Mouse (Mus musculus) liver, embryonic 14.5 days (tissue): ENCODE data around the gene Coro1b.

Experiments
- CTCF ChIP-seq: IDR thresholded peaks from 2 replicates; pipeline ENCODE4 v1.5.1; 2016; ENCODE audit warnings: antibody characterized with exemption, low read depth, control low read depth
- EP300 ChIP-seq: IDR thresholded peaks from 2 replicates; pipeline ENCODE4 v1.6.1; 2016; ENCODE audit warnings: antibody characterized with exemption, low read depth

GRCm38 (mm10) chr19:4122411-4123370 lies 25.7 kb upstream of the Coro1b start:
- TF ChIP-seq CTCF (peak; percentile 30; the same call in 1 of the 2 replicates), EP300 (no peak)
